Mouse (Mus musculus): ENCODE results near the gene Flywch1. TPM values are rescaled to one million over a fixed set of nuclear protein-coding genes. Genes with fewer than 3 reads are reported as not detected.

The Flywch1 gene
- polyA plus RNA-seq, 1 experiment from 2014 or later = 74.7 TPM

- Histone ChIP-seq H3K27ac (no peak overlapping the region), H3K27me3 (ENCODE audit: insufficient read depth, low read length) (no peaks in the 10 kb centered on the region), H3K36me3 (ENCODE audit: insufficient read depth, low read length) (no peaks in the 10 kb centered on the region), H3K4me3 (replicated peaks; ENCODE audit: low read depth, low read length) (no peak overlapping the region), H3K9me3 (replicated peaks; ENCODE audit: low read length) (no peaks in the 10 kb centered on the region), H3K9ac (ENCODE audit: low read depth, low read length) (no peak overlapping the region), H3K4me2 (ENCODE audit: low read length) (no peak overlapping the region), H3K4me1 (replicated peaks; ENCODE audit: insufficient read depth, low read length) (no peaks in the 10 kb centered on the region; the same call in 1 of the 2 replicates)
- no peak for TF ChIP-seq CTCF (IDR thresholded peaks at IDR 0.05; ENCODE audit: low read depth)
- 93% methylated on average over 8 of the region's 8 CpGs for WGBS
- ATAC-seq (replicated peaks; ENCODE audit: low FRiP score, low read depth) (no peak), DNase-seq (ENCODE audit: low spot score) (no peak)
Measured at GRCm38 (mm10) chr17:23795323-23795722, 23.9 kb upstream of the Flywch1 start.

GRCm38 (mm10) chr17:23791079-23791357 lies 19.6 kb upstream of the Flywch1 start:
- no peak for ATAC-seq (replicated peaks; ENCODE audit: low FRiP score, low read depth)
- H3K36me3 ChIP-seq (ENCODE audit: insufficient read depth, low read length) = no peaks in the 10 kb centered on the region
- no peaks in the 10 kb centered on the region for H3K27me3 ChIP-seq (ENCODE audit: insufficient read depth, low read length)
- peak overlapping the region; percentile 43; the same call in 1 of the 2 replicates for H3K4me3 ChIP-seq (replicated peaks; ENCODE audit: low read depth, low read length)
- no peak for TF ChIP-seq CTCF (IDR thresholded peaks at IDR 0.05; ENCODE audit: low read depth)
- H3K4me1 ChIP-seq (replicated peaks; ENCODE audit: insufficient read depth, low read length) = peaks cover 2% of the 10 kb centered on the region; the same call in 1 of the 2 replicates
- no peak for DNase-seq (ENCODE audit: low spot score)
- peak overlapping the region; percentile 88 for H3K27ac ChIP-seq
- H3K4me2 ChIP-seq (ENCODE audit: low read length) = peak overlapping the region; percentile 74
- WGBS = 47% methylated on average over 2 of the region's 2 CpGs
- no peak overlapping the region; the same call in 1 of the 2 replicates for H3K9ac ChIP-seq (ENCODE audit: low read depth, low read length)
- H3K9me3 ChIP-seq (replicated peaks; ENCODE audit: low read length) = no peaks in the 10 kb centered on the region

GRCm38 (mm10) chr17:23790269-23791078 lies 19.1 kb upstream of the Flywch1 start, which contains the start of gene Srrm2:
Gene Srrm2 (plus strand): TSS chr17:23790532.
- peak within 1 kb of the TSS; percentile 88 for H3K27ac ChIP-seq
- no peaks in the 10 kb centered on the region for H3K27me3 ChIP-seq (ENCODE audit: insufficient read depth, low read length)
- H3K4me3 ChIP-seq (replicated peaks; ENCODE audit: low read depth, low read length) = peak within 1 kb of the TSS; percentile 43
- H3K4me1 ChIP-seq (replicated peaks; ENCODE audit: insufficient read depth, low read length) = peaks cover 2% of the 10 kb centered on the region; the same call in 1 of the 2 replicates
- H3K9me3 ChIP-seq (replicated peaks; ENCODE audit: low read length) = no peaks in the 10 kb centered on the region
- H3K9ac ChIP-seq (ENCODE audit: low read depth, low read length) = peak within 1 kb of the TSS; percentile 76
- DNase-seq (ENCODE audit: low spot score) (peak; percentile 79), ATAC-seq (replicated peaks; ENCODE audit: low FRiP score, low read depth) (peak; percentile 53; the same call in 1 of the 2 replicates)
- H3K4me2 ChIP-seq (ENCODE audit: low read length) = peak within 1 kb of the TSS; percentile 74
- H3K36me3 ChIP-seq (ENCODE audit: insufficient read depth, low read length) = no peaks in the 10 kb centered on the region
- 2% methylated on average over 29 of the region's 29 CpGs for WGBS
- no peak for TF ChIP-seq CTCF (IDR thresholded peaks at IDR 0.05; ENCODE audit: low read depth)

- no peak for TF ChIP-seq CTCF (IDR thresholded peaks at IDR 0.05; ENCODE audit: low read depth)
- Histone ChIP-seq H3K4me3 (replicated peaks; ENCODE audit: low read depth, low read length) (peak overlapping the region; percentile 43), H3K4me1 (replicated peaks; ENCODE audit: insufficient read depth, low read length) (peaks cover 2% of the 10 kb centered on the region; the same call in 1 of the 2 replicates), H3K4me2 (ENCODE audit: low read length) (peak overlapping the region; percentile 74), H3K9me3 (replicated peaks; ENCODE audit: low read length) (no peaks in the 10 kb centered on the region), H3K36me3 (ENCODE audit: insufficient read depth, low read length) (no peaks in the 10 kb centered on the region), H3K27me3 (ENCODE audit: insufficient read depth, low read length) (no peaks in the 10 kb centered on the region), H3K9ac (ENCODE audit: low read depth, low read length) (peak overlapping the region; percentile 76; the same call in 1 of the 2 replicates), H3K27ac (peak overlapping the region; percentile 88)
- ATAC-seq (replicated peaks; ENCODE audit: low FRiP score, low read depth) (no peak), DNase-seq (ENCODE audit: low spot score) (no peak)
- WGBS = 13% methylated on average over 8 of the region's 8 CpGs
Measured at GRCm38 (mm10) chr17:23789749-23790268, 18.4 kb upstream of the Flywch1 start.

GRCm38 (mm10) chr17:23788973-23789372 lies 17.6 kb upstream of the Flywch1 start:
- WGBS = 87% methylated on average over 4 of the region's 4 CpGs
- Histone ChIP-seq H3K27me3 (ENCODE audit: insufficient read depth, low read length) (no peaks in the 10 kb centered on the region), H3K4me2 (ENCODE audit: low read length) (no peak overlapping the region), H3K27ac (no peak overlapping the region), H3K9ac (ENCODE audit: low read depth, low read length) (no peak overlapping the region), H3K4me3 (replicated peaks; ENCODE audit: low read depth, low read length) (no peak overlapping the region), H3K4me1 (replicated peaks; ENCODE audit: insufficient read depth, low read length) (peaks cover 2% of the 10 kb centered on the region; the same call in 1 of the 2 replicates), H3K9me3 (replicated peaks; ENCODE audit: low read length) (no peaks in the 10 kb centered on the region), H3K36me3 (ENCODE audit: insufficient read depth, low read length) (no peaks in the 10 kb centered on the region)
- ATAC-seq (replicated peaks; ENCODE audit: low FRiP score, low read depth) (no peak), DNase-seq (ENCODE audit: low spot score) (no peak)
- TF ChIP-seq CTCF (IDR thresholded peaks at IDR 0.05; ENCODE audit: low read depth) = no peak

- Histone ChIP-seq H3K4me2 (ENCODE audit: low read length) (peak overlapping the region; percentile 88), H3K27me3 (ENCODE audit: insufficient read depth, low read length) (no peaks in the 10 kb centered on the region), H3K27ac (no peak overlapping the region), H3K4me1 (replicated peaks; ENCODE audit: insufficient read depth, low read length) (peaks cover 2% of the 10 kb centered on the region; the same call in 1 of the 2 replicates), H3K36me3 (ENCODE audit: insufficient read depth, low read length) (no peaks in the 10 kb centered on the region), H3K9ac (ENCODE audit: low read depth, low read length) (no peak overlapping the region), H3K9me3 (replicated peaks; ENCODE audit: low read length) (no peaks in the 10 kb centered on the region), H3K4me3 (replicated peaks; ENCODE audit: low read depth, low read length) (peak overlapping the region; percentile 46)
- peak; percentile 49 for DNase-seq (ENCODE audit: low spot score)
- TF ChIP-seq CTCF (IDR thresholded peaks at IDR 0.05; ENCODE audit: low read depth) = no peak
- WGBS = 10% methylated on average over 13 of the region's 13 CpGs
- no peak for ATAC-seq (replicated peaks; ENCODE audit: low FRiP score, low read depth)
Measured at GRCm38 (mm10) chr17:23786510-23786931, 15.1 kb upstream of the Flywch1 start.
